Mouse (Mus musculus) liver, postnatal 0 days (tissue): ENCODE measurements around the gene D430042O09Rik.

Experiments
- CTCF ChIP-seq: sonication (generic); IDR thresholded peaks from 2 replicates; pipeline ENCODE4 v1.5.1; 2016; ENCODE audit warnings: antibody characterized with exemption, low read depth
- EP300 ChIP-seq: IDR thresholded peaks from 2 replicates; pipeline ENCODE4 v1.6.1; 2016; ENCODE audit warnings: antibody characterized with exemption, low read depth, mild to moderate bottlenecking

- TF ChIP-seq CTCF = no peak
- no peak for TF ChIP-seq EP300
These were observed 9.0 kb downstream of the D430042O09Rik start for GRCm38 (mm10) chr7:125716724-125717123.
